Mouse (Mus musculus) cortical plate, adult 2 months (tissue): ENCODE measurements around the gene Rsg1.

Experiments
- CTCF ChIP-seq: fragments of 200-500 bp; IDR thresholded peaks from 2 replicates; pipeline ENCODE4 v1.5.1; 2011; ENCODE audit warnings: mild to moderate bottlenecking, control low read depth, low read length; ENCODE audit not compliant: insufficient read depth; ENCODE audit errors: extremely low read depth
- POLR2A ChIP-seq: fragments of 200-500 bp; IDR thresholded peaks from 2 replicates; pipeline ENCODE4 v1.6.1; 2011; ENCODE audit warnings: mild to moderate bottlenecking, low read length, control low read depth; ENCODE audit not compliant: insufficient read depth; ENCODE audit errors: extremely low read depth

DNA sequence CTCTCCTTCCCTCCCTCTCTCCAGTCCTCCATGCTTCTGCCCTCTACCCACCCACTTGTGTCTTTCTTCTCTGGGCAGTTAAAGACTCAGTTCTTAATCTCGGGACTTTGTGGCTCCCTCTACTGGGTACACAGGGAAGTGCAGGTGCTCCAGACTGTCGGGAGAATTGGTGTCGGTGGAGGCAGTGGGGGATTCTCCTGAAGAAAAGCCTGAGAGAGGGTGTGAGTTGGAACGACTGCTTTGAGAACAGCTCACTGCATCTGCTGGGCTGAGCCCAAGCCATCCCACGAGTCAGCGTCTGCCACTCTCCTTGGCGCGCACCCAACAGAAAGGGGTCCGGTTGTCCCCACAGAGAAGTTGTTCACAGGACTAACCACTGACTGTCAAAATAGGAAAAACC lies 54.1 kb downstream of the Rsg1 start:
- no peak for TF ChIP-seq POLR2A
- peak; percentile 77 for TF ChIP-seq CTCF
